Mouse (Mus musculus) forebrain, postnatal 0 days (tissue): ENCODE results near the gene Hspb1. TPM values are rescaled to one million over a fixed set of nuclear protein-coding genes. Genes with fewer than 3 reads are reported as not detected.

ENCODE experiments used
- ATAC-seq: fragments of 200-750 bp; cut with Nextera tagmentation; 2 replicates; pipeline ENCODE4 v1.8.0; 2017; ENCODE audit warnings: mild to moderate bottlenecking, moderate library complexity
- DNase-seq: peaks from one replicate; pipeline ENCODE4 v3.0.0-alpha.2; 2015
- H3K27ac ChIP-seq: fragments of 300-500 bp; sonication (generic); 2 replicates; pipeline ENCODE4 v1.5.1; 2014; ENCODE audit warnings: low read depth, mild to moderate bottlenecking, antibody characterized with exemption, low read length, moderate library complexity, mixed read lengths
- H3K27me3 ChIP-seq: fragments of 300-500 bp; sonication (generic); 2 replicates; pipeline ENCODE4 v1.6.1; 2014; ENCODE audit warnings: mild to moderate bottlenecking, low read length, mixed read lengths; ENCODE audit not compliant: insufficient read depth
- H3K36me3 ChIP-seq: fragments of 300-500 bp; sonication (generic); 2 replicates; pipeline ENCODE4 v1.6.1; 2014; ENCODE audit warnings: mild to moderate bottlenecking, moderate library complexity; ENCODE audit not compliant: insufficient read depth
- H3K4me1 ChIP-seq: fragments of 300-500 bp; sonication (generic); 2 replicates; pipeline ENCODE4 v1.6.1; 2014; ENCODE audit warnings: antibody characterized with exemption; ENCODE audit not compliant: insufficient read depth
- H3K4me2 ChIP-seq: fragments of 300-500 bp; sonication (generic); 2 replicates; pipeline ENCODE4 v1.6.1; 2014; ENCODE audit warnings: low read depth, mild to moderate bottlenecking, moderate library complexity
- H3K4me3 ChIP-seq: fragments of 300-500 bp; sonication (generic); 2 replicates; pipeline ENCODE4 v1.5.1; 2014; ENCODE audit warnings: low read depth, low read length, mixed read lengths
- H3K9ac ChIP-seq: fragments of 300-500 bp; sonication (generic); 2 replicates; pipeline ENCODE4 v1.6.1; 2014; ENCODE audit warnings: mild to moderate bottlenecking
- H3K9me3 ChIP-seq: fragments of 300-500 bp; sonication (generic); 2 replicates; pipeline ENCODE4 v1.6.1; 2016; ENCODE audit warnings: low read length
- CTCF ChIP-seq: sonication (generic); IDR thresholded peaks from 2 replicates; pipeline ENCODE4 v1.5.1; 2016; ENCODE audit warnings: antibody characterized with exemption, control low read depth, low read depth
- WGBS: fragments of 180-500 bp; shearing (Covaris S2); extraction: QIAGEN DNeasy Blood & Tissue Kit; methylation state at CpG from one replicate; pipeline ENCODE4 v1.1.7; 2014; 5-methylcytosine and 5-hydroxymethylcytosine counted together
- polyA plus RNA-seq: library from polyadenylated mRNA; unstranded; fragments of >200 nt; fragmentation: Nextera tagmentation; extraction: Ambion mirVana; gene quantifications from 2 replicates; pipeline ENCODE4 v1.2.1, GENCODE M21; 2015
- total RNA-seq: library from RNA; depleted of rRNA; stranded (reverse); fragments of >200 nt; gene quantifications from 2 replicates; pipeline ENCODE4 v1.2.3, GENCODE M21; 2014

The Hspb1 gene
- total and polyA plus RNA-seq, 2 experiments from 2014 or later: 11.2 to 11.5 TPM

DNA sequence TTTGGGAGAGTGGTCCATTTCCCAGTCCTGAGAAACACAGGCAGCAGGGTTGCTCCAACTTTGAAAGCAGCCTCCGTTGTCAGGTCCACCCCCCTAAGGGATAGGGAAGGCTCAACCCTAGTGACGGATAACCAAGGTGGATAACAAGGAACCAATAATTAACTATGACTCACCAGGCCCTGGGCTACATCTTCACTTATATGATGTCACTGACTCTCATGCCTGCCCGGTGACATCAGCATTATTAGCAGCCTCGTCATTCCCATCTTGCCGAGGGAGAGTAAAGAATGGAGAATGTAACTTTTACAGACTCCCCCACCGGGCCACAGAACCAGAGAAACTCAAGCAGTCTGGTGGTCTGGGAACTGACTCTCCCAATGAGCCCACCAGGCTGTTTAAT lies 3.1 kb upstream of the Hspb1 start:
- no peaks in the 10 kb centered on the region for H3K9me3 ChIP-seq
- DNase-seq (no peak), ATAC-seq (no peak)
- no peak overlapping the region for H3K4me2 ChIP-seq
- peaks cover 6% of the 10 kb centered on the region for H3K27me3 ChIP-seq
- H3K36me3 ChIP-seq: no peaks in the 10 kb centered on the region
- H3K4me1 ChIP-seq: no peaks in the 10 kb centered on the region
- no peak for TF ChIP-seq CTCF
- H3K9ac ChIP-seq: no peak overlapping the region
- no peak overlapping the region for H3K27ac ChIP-seq
- no peak overlapping the region for H3K4me3 ChIP-seq
- WGBS: 63% methylated on average over 6 of the region's 6 CpGs

DNA sequence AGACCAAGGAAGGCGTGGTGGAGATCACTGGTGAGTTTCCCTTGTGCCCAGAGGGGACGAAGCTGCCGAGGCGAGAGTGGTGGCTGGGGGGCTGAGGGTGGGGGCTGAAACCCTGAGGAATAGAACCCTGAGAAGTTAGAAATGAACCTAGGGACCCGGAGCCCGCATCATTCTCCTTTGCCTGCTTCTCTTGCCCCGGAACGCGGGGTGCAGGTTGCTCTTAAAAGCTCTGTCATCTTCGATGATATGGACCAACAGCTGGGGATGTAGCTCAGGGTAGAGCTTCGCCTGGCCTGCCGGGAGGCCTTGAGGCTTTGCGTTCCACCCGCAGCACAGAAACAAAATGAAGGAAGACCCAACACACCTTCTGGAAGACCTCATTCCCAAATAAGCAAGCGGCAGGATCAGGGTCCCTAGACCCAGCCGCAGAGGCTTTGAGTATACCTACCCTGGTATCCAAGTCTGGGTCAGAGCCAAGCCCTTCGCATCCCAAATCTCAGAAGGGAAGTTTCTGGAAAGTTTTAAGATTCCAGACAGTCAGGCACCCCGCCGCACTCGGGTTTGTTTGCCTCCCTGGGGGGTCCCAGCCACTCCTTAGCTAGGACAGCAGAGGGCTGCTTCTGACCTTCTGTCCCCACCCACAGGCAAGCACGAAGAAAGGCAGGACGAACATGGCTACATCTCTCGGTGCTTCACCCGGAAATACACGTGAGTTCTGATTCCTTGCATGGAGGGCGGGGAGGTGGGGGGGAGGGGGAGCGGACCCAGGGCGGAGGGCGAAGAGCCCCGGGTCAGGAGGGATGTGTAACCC lies 891 bp downstream of the Hspb1 start:
- Histone ChIP-seq H3K4me2 (peak overlapping the region; percentile 7; the same call in 1 of the 2 replicates), H3K4me3 (no peak overlapping the region), H3K4me1 (no peaks in the 10 kb centered on the region), H3K9me3 (no peaks in the 10 kb centered on the region), H3K27me3 (peaks cover 14% of the 10 kb centered on the region), H3K9ac (no peak overlapping the region), H3K27ac (no peak overlapping the region), H3K36me3 (no peaks in the 10 kb centered on the region)
- TF ChIP-seq CTCF: no peak
- ATAC-seq (no peak), DNase-seq (no peak)
- 7% methylated on average over 29 of the region's 30 CpGs for WGBS

DNA sequence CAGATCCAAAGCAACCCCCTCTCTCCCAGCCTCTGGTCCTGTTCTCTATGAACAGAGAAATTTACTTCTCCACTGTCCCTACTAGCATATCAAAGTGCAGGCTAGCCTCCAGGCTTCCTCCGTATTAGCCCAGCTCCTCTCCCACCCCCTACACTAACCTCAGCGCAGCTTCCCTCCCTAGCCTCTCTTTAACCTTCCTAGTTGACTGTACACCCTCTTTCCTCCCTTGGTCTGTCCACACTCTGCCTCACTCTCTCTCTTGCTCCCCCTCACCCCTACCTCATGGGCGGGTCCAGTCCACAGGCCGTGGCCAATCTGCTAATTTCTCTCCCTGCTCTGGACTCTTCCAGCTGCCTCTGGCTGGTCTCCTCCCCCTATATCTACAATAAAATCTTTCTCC lies 2.6 kb downstream of the Hspb1 start:
- no peak overlapping the region for H3K27ac ChIP-seq
- peaks cover 14% of the 10 kb centered on the region for H3K27me3 ChIP-seq
- H3K9me3 ChIP-seq: no peaks in the 10 kb centered on the region
- no peak overlapping the region for H3K4me3 ChIP-seq
- WGBS: 53% methylated on average over 4 of the region's 4 CpGs
- DNase-seq (no peak), ATAC-seq (no peak)
- H3K36me3 ChIP-seq: no peaks in the 10 kb centered on the region
- H3K4me1 ChIP-seq: no peaks in the 10 kb centered on the region
- TF ChIP-seq CTCF: no peak
- no peak overlapping the region for H3K9ac ChIP-seq
- H3K4me2 ChIP-seq: no peak overlapping the region

DNA sequence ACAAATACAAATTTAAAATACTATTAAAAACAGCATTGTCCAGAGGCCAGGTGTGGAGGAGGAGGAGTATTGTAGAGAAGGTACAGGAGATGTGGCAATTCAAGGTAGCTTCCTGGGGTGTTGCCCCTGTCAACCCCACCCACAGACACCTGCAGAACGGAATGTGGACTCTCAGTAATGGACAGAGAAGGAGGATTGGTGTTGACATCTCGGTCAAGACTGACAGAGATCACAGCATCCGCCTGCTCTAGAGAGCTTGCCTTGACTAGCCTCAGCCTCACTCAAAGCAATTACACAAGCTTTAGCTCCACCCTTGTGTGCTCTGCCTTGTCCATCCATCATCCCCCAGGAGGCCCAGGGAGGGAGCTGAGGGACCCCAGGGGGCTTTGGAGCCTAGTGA lies 3.2 kb downstream of the Hspb1 start:
- ATAC-seq: no peak
- Histone ChIP-seq H3K4me1 (no peaks in the 10 kb centered on the region), H3K9me3 (no peaks in the 10 kb centered on the region), H3K27me3 (peaks cover 14% of the 10 kb centered on the region), H3K4me3 (no peak overlapping the region), H3K9ac (no peak overlapping the region), H3K4me2 (no peak overlapping the region), H3K36me3 (no peaks in the 10 kb centered on the region), H3K27ac (no peak overlapping the region)
- DNase-seq: no peak
- no peak for TF ChIP-seq CTCF
- WGBS: 75% methylated on average over 3 of the region's 3 CpGs

DNA sequence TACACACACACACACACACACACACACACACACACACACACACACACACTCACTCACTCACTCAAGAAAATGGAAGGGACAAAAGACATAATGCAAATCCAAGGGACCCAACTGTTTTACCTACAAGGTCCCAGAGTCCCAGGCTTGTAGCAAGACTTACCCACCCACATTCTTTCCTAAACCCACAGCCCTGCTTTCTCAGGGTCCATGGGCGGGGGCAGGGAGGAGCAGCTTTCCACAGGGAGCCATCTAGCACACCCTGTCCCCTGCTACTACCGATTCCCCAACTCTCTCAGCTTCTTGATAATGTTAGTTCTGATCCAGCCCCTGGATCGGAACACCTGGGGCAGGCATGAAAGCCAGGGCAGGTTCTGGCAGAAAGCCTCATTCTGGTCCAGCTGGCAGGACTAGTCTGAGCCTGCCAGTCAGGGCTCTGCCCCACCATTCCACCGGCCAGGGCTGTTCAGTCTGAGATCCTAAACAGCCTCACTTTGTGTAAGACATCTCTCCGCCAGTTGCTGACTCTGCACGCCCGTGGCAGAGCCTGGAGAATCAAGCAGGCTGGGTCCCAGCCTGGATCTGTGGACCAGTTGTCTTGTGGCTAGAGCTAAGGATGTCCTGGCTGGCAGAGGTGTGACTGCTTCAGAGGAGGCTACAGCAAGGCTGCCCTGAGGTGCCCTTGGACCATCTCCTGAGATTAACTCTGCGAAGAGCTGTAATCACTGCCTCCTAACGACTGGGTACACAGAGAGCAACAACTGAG lies 5.1 kb downstream of the Hspb1 start:
- H3K9me3 ChIP-seq: no peaks in the 10 kb centered on the region
- TF ChIP-seq CTCF: no peak
- 58% methylated on average over 9 of the region's 9 CpGs for WGBS
- no peak overlapping the region for H3K4me2 ChIP-seq
- no peak overlapping the region for H3K27ac ChIP-seq
- no peaks in the 10 kb centered on the region for H3K4me1 ChIP-seq
- H3K4me3 ChIP-seq: no peak overlapping the region
- no peak overlapping the region for H3K9ac ChIP-seq
- peaks cover 9% of the 10 kb centered on the region; the same call in 1 of the 2 replicates for H3K27me3 ChIP-seq
- no peak for DNase-seq
- ATAC-seq: no peak
- no peaks in the 10 kb centered on the region for H3K36me3 ChIP-seq

DNA sequence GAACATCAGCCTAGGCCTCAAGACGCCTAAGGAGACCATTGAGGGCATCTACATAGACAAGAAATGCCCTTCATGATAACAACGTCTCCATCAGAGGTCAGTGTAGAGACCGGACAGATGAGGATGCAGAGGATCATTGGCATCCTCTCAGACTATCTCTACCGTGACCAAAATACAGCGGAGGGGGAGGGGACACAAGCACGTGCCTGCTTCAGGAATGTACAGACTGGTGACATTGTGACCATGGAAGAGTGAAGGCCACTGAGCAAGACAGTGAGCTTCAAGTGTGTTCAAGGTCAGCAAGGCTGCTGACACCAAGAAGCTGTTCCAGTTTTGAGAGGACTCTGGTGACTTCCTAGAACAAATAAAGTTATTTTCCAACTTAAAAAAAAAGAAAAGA lies 7.2 kb downstream of the Hspb1 start:
- Histone ChIP-seq H3K27ac (no peak overlapping the region), H3K4me2 (no peak overlapping the region), H3K27me3 (peaks cover 7% of the 10 kb centered on the region; the same call in 1 of the 2 replicates), H3K4me3 (no peak overlapping the region), H3K36me3 (no peaks in the 10 kb centered on the region), H3K4me1 (no peaks in the 10 kb centered on the region), H3K9ac (no peak overlapping the region), H3K9me3 (no peaks in the 10 kb centered on the region)
- ATAC-seq: no peak
- TF ChIP-seq CTCF: no peak
- 83% methylated on average over 6 of the region's 6 CpGs for WGBS
- DNase-seq: no peak

DNA sequence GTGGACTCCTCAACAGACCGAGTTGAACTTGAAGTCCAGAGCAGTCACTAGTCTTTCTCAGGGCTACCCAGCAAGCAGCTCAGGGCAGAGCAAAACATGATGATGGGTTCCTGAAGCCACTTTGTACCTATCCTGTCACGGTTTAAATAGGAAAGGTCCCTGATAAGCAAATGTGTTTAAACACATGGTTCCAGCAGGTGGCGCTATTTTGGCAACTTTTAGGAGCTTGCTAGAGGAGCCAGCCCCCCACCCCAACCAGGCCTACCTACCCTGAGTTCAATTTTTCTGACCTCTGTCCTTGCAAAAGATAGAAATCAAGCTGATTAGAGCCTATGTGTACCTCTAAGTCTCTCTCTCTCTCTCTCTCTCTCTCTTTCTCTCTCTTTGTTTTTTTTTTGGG lies 10.3 kb downstream of the Hspb1 start:
- TF ChIP-seq CTCF: peak; percentile 67
- Histone ChIP-seq H3K36me3 (no peaks in the 10 kb centered on the region), H3K27me3 (no peaks in the 10 kb centered on the region), H3K27ac (no peak overlapping the region), H3K4me3 (no peak overlapping the region), H3K4me2 (no peak overlapping the region), H3K4me1 (0 out of 2 replicates have a peak, but pooled peaks cover 1% of the 10 kb centered on the region), H3K9ac (no peak overlapping the region), H3K9me3 (no peaks in the 10 kb centered on the region)
- WGBS: 27% methylated on average over 3 of the region's 3 CpGs
- DNase-seq (peak; percentile 72), ATAC-seq (no peak)
